Mouse (Mus musculus): ENCODE measurements at regions not wholly inside any gene's neighbourhood (a gene's known extent, or its start where the extent isn't known, plus 50 kb on each side); places are given as distances from the start of the nearest gene placed in this dataset.

GRCm38 (mm10) chr8:28252399-28253240, 805.1 kb downstream of the Poteg start:
- Histone ChIP-seq H3K9ac (replicated peaks; ENCODE audit: low read depth, low read length) (no peak overlapping the region), H3K9me3 (replicated peaks; ENCODE audit: control insufficient read depth, low read length) (no peaks in the 10 kb centered on the region), H3K27ac (ENCODE audit: low read depth) (no peak overlapping the region), H3K4me1 (ENCODE audit: control insufficient read depth, insufficient read depth) (no peaks in the 10 kb centered on the region), H3K4me3 (ENCODE audit: low read depth, low read length) (no peak overlapping the region), H3K36me3 (replicated peaks; ENCODE audit: control insufficient read depth, insufficient read depth, low read length) (no peaks in the 10 kb centered on the region), H3K27me3 (ENCODE audit: control insufficient read depth, insufficient read depth, low read length) (no peaks in the 10 kb centered on the region), H3K4me2 (ENCODE audit: low read depth, low read length) (no peak overlapping the region)
- 80% methylated on average over 9 of the region's 9 CpGs for WGBS
- TF ChIP-seq EP300 (IDR thresholded peaks at IDR 0.05; ENCODE audit: low read depth) (no peak), CTCF (IDR thresholded peaks at IDR 0.05; ENCODE audit: low read depth) (no peak)
- ATAC-seq (ENCODE audit: insufficient read depth, low read depth) = no peak
- no peak for DNase-seq (ENCODE audit: low spot score)

DNA sequence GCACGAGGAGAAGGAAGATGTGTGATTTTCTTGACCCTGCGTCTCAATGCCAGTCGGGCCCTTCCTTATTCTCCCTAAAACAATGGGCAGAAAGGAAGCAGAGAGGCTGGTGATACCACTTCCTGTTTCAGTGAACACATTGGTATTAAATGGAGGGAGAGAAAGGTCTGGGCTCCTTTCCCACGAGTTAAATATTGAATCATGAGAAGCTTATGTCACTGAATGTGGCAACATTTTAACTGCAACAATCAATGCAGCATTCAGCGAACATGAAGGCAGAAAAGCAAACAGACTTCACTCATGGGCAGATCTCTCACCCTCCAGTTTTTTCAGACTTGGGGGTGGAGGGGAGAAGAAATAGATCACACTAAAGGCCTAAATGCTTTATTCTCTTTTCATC, 819.8 kb downstream of the Poteg start:
- Histone ChIP-seq H3K4me1 (ENCODE audit: control insufficient read depth, insufficient read depth) (no peaks in the 10 kb centered on the region), H3K27ac (ENCODE audit: low read depth) (no peak overlapping the region), H3K27me3 (ENCODE audit: control insufficient read depth, insufficient read depth, low read length) (no peaks in the 10 kb centered on the region), H3K4me2 (ENCODE audit: low read depth, low read length) (no peak overlapping the region), H3K4me3 (ENCODE audit: low read depth, low read length) (no peak overlapping the region), H3K9ac (replicated peaks; ENCODE audit: low read depth, low read length) (no peak overlapping the region), H3K36me3 (replicated peaks; ENCODE audit: control insufficient read depth, insufficient read depth, low read length) (no peaks in the 10 kb centered on the region), H3K9me3 (replicated peaks; ENCODE audit: control insufficient read depth, low read length) (no peaks in the 10 kb centered on the region)
- TF ChIP-seq EP300 (IDR thresholded peaks at IDR 0.05; ENCODE audit: low read depth) = no peak
- no peak for TF ChIP-seq CTCF (IDR thresholded peaks at IDR 0.05; ENCODE audit: low read depth)
- no peak for DNase-seq (ENCODE audit: low spot score)
- no peak for ATAC-seq (ENCODE audit: insufficient read depth, low read depth)
- WGBS = 54% methylated on average over 5 of the region's 5 CpGs

GRCm38 (mm10) chr8:28284257-28284656, 836.8 kb downstream of the Poteg start:
- H3K9me3 ChIP-seq (replicated peaks; ENCODE audit: control insufficient read depth, low read length) = no peaks in the 10 kb centered on the region
- H3K27me3 ChIP-seq (ENCODE audit: control insufficient read depth, insufficient read depth, low read length) = no peaks in the 10 kb centered on the region
- no peaks in the 10 kb centered on the region for H3K36me3 ChIP-seq (replicated peaks; ENCODE audit: control insufficient read depth, insufficient read depth, low read length)
- H3K4me2 ChIP-seq (ENCODE audit: low read depth, low read length) = no peak overlapping the region
- TF ChIP-seq EP300 (IDR thresholded peaks at IDR 0.05; ENCODE audit: low read depth) = no peak
- no peak for TF ChIP-seq CTCF (IDR thresholded peaks at IDR 0.05; ENCODE audit: low read depth)
- no peak overlapping the region for H3K27ac ChIP-seq (ENCODE audit: low read depth)
- 76% methylated on average over 2 of the region's 2 CpGs for WGBS
- H3K4me1 ChIP-seq (ENCODE audit: control insufficient read depth, insufficient read depth) = no peaks in the 10 kb centered on the region
- DNase-seq (ENCODE audit: low spot score) = no peak
- H3K9ac ChIP-seq (replicated peaks; ENCODE audit: low read depth, low read length) = no peak overlapping the region
- ATAC-seq (ENCODE audit: insufficient read depth, low read depth) = no peak
- H3K4me3 ChIP-seq (ENCODE audit: low read depth, low read length) = no peak overlapping the region

- H3K27ac ChIP-seq (ENCODE audit: low read depth) = no peak overlapping the region
- no peak for TF ChIP-seq CTCF (IDR thresholded peaks at IDR 0.05; ENCODE audit: low read depth)
- no peaks in the 10 kb centered on the region for H3K27me3 ChIP-seq (ENCODE audit: control insufficient read depth, insufficient read depth, low read length)
- H3K4me3 ChIP-seq (ENCODE audit: low read depth, low read length) = no peak overlapping the region
- no peaks in the 10 kb centered on the region for H3K36me3 ChIP-seq (replicated peaks; ENCODE audit: control insufficient read depth, insufficient read depth, low read length)
- DNase-seq (ENCODE audit: low spot score) = peak; percentile 18
- H3K9me3 ChIP-seq (replicated peaks; ENCODE audit: control insufficient read depth, low read length) = no peaks in the 10 kb centered on the region
- no peak overlapping the region for H3K9ac ChIP-seq (replicated peaks; ENCODE audit: low read depth, low read length)
- H3K4me2 ChIP-seq (ENCODE audit: low read depth, low read length) = no peak overlapping the region
- WGBS = 59% methylated on average over 5 of the region's 5 CpGs
- H3K4me1 ChIP-seq (ENCODE audit: control insufficient read depth, insufficient read depth) = no peaks in the 10 kb centered on the region
- ATAC-seq (ENCODE audit: insufficient read depth, low read depth) = no peak
Observed at GRCm38 (mm10) chr8:28298896-28299793, 851.7 kb downstream of the Poteg start.

GRCm38 (mm10) chr8:28317081-28317480, 869.6 kb downstream of the Poteg start:
- no peak overlapping the region for H3K27ac ChIP-seq (ENCODE audit: low read depth)
- DNase-seq (ENCODE audit: low spot score) (no peak), ATAC-seq (ENCODE audit: insufficient read depth, low read depth) (no peak)
- H3K4me1 ChIP-seq (ENCODE audit: control insufficient read depth, insufficient read depth) = no peaks in the 10 kb centered on the region
- H3K4me3 ChIP-seq (ENCODE audit: low read depth, low read length) = no peak overlapping the region
- H3K27me3 ChIP-seq (ENCODE audit: control insufficient read depth, insufficient read depth, low read length) = no peaks in the 10 kb centered on the region
- H3K9ac ChIP-seq (replicated peaks; ENCODE audit: low read depth, low read length) = no peak overlapping the region
- H3K4me2 ChIP-seq (ENCODE audit: low read depth, low read length) = no peak overlapping the region
- 53% methylated on average over 1 of the region's 1 CpGs for WGBS
- TF ChIP-seq CTCF (IDR thresholded peaks at IDR 0.05; ENCODE audit: low read depth) = no peak
- no peak for TF ChIP-seq EP300 (IDR thresholded peaks at IDR 0.05; ENCODE audit: low read depth)
- no peaks in the 10 kb centered on the region for H3K36me3 ChIP-seq (replicated peaks; ENCODE audit: control insufficient read depth, insufficient read depth, low read length)
- H3K9me3 ChIP-seq (replicated peaks; ENCODE audit: control insufficient read depth, low read length) = 0 out of 2 replicates have a peak, but pooled peaks cover 5% of the 10 kb centered on the region

Measured in heart, postnatal 0 days (tissue).